Comparison of ENCODE assay signal across 13 mouse cellular contexts in the genomic region with DNA sequence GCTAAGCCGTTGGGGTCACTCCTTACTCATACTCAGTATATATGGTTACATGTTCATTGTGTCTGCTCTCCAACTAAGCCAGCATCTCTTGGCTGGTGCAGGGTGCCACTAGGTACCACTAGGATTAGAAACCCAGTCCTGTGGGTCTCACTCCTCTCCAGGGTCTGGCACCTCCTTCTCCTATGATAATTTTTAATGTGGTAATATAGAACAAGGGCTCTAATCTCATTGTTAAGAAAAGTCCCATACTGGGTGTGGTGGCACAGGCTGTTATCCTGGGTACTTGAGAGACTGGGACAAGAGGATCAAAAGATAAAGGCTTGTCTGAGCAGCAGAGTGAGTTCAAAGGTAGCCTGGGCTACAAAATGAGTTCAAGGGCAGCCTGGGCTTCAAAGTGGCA.
"Had no signal": no experiment of that assay in that cellular context is flagged by ENCODE, and none has a peak within 500 bp of the region (broad histone marks: within the 10 kb centered on the region; RNA-seq: fewer than 3 reads in every experiment).

No protein-coding gene starts in this region.

- DNase-seq: lung, adult 18-20 months; lung, embryonic 14.5 days; lung, postnatal 10 days; lung, postnatal 4 days; midbrain, embryonic 14.5 days; right cerebral cortex, postnatal 14 days; thymus, adult 18-20 months; thymus, postnatal 14 days; thymus, postnatal 36 days had no signal

- ATAC-seq: midbrain, embryonic 16.5 days had no signal

- H3K27me3 ChIP-seq: neural tube, embryonic 12.5 days; stomach, embryonic 15.5 days had no signal

- H3K9me3 ChIP-seq: neural tube, embryonic 12.5 days; stomach, embryonic 15.5 days had no signal

- H3K4me1 ChIP-seq: neural tube, embryonic 12.5 days; stomach, embryonic 15.5 days had no signal

- H3K9ac ChIP-seq: liver, embryonic 14.5 days; lung, embryonic 14.5 days; neural tube, embryonic 12.5 days; stomach, embryonic 15.5 days had no signal

- H3K4me3 ChIP-seq: neural tube, embryonic 12.5 days; stomach, embryonic 15.5 days had no signal

- H3K27ac ChIP-seq: liver, embryonic 14.5 days; neural tube, embryonic 12.5 days; stomach, embryonic 15.5 days had no signal

- H3K36me3 ChIP-seq: neural tube, embryonic 12.5 days; stomach, embryonic 15.5 days had no signal

- H3K4me2 ChIP-seq: lung, embryonic 14.5 days; neural tube, embryonic 12.5 days; stomach, embryonic 15.5 days had no signal
